Mouse (Mus musculus): ENCODE data around the gene Slc17a1.

Gene Slc17a1

DNA sequence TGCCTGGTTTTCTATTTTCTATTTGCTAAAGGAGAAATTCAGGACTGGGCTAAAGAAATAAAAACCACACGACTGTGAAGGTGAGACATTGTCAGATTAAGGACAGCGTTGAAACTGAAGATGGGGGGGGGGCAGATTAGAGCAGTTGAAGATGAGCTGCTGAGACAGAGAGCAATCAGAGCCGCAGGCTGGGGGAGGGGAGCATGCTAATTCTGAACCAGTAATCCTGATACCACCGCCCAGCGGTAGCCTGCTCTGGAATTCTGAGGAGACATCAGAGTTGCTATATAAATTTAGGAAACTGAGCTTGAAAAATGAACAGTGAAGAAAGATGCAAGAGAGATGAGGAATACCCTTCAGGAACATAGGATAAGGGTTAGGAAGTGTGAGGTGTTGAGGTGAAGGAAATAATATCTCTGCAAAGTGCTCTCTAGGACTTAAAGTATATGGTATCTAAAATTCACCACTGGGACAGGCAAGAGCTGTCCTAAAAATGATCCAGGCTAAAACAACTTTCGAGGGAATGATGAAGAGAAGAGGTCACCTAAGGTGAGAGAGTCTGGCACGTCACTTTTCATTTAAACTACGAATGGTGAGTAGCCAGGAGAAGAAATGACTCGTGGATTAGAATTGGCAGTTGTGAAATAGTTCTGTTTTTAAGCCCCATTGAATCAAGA lies 25.2 kb downstream of the Slc17a1 start:
- no peak for DNase-seq

GRCm38 (mm10) chr13:23893269-23893593 lies 25.7 kb downstream of the Slc17a1 start:
- DNase-seq = no peak

- DNase-seq = no peak
Observed at GRCm38 (mm10) chr13:23898242-23898641, 30.7 kb downstream of the Slc17a1 start.

- DNase-seq = no peak
Observed at GRCm38 (mm10) chr13:23906906-23907305, 39.4 kb downstream of the Slc17a1 start.

DNA sequence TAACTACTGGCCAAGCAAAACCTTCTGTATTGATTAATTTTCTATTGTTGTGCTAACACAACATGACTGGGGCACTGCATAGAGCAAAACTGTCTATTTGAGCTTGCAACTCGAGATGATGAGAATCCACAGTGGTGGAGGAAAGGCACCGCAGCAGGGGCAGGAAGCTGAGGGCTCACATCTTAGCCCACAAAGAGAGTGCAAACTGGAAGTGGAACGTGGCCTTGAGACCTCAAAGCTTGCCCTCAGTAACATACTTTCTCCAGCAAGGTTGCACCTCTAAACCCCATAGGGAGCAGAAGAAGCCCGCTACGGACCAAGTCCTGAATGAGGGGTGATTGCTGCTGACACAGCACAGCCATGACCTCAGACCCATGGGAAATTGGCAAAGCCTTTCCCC lies 42.6 kb downstream of the Slc17a1 start:
- no peak for DNase-seq

DNA sequence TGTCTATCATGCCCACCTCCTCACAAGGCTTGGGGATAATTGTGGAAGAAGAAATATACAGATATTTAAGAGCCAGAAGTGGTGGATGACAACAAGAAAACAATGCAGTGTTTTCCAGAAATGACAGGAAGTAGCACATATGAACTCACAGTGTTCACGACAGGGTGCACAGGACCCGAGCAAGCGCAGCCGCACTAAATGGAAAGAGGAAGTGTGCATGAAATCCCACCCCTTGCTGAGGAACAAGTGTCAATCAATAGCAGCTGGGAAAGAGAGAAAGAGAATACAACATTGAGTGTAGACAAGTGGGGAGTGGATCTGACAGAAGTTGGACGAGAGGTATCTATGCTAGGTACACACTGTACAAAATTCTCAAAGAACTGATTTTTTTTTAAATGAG lies 43.8 kb downstream of the Slc17a1 start:
- no peak for DNase-seq

DNA sequence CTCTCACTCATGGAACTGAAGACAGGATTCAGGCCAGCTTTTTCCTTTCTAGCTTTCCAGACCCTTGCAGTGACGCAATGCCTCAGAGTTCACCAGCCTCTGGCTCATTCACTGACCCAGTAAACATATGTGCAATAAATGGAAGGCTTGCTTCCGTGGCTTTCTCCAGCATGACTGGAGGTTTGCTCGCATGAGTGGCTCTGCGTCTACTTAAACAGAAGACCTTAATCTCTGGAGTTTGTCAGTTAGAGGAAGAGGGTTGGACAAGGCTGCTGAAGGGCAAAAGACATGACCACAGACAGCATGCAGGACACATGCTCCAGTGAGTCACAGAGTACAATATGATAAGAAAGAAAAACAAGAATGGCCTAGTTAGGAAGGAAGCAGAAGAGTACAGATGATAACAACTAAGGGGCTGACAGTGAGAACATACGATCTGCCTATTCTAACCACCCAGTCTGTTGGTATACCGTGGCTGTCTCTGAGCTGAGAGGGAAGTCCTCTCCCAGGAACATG lies 46.3 kb downstream of the Slc17a1 start:
- DNase-seq = peak in 1 of 2 experiments; percentile 10

GRCm38 (mm10) chr13:23914376-23915167 lies 47.0 kb downstream of the Slc17a1 start, which contains the start of gene Slc17a4:
Slc17a4 (minus strand) TSS chr13:23915009.
- no peak for DNase-seq

DNA sequence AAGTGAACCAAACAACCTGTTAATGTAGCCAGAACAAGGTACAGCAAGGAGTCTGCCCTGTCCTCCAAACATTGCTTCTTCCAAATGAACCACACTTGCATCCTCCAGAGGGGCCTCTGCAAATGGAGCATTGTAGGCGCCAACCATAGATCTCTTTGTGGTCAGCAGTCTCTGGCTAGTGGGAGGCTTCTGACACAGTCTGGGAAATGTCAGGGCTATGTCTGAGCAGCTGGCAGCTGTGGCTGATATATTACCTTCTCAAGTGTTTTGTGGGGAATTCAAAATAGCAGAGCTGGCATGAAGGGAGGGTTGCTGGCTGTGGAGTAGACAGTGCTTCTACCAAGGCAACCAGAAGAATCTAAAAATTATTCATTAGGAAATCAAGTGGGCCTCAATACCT lies 48.6 kb downstream of the Slc17a1 start:
- no peak for DNase-seq

DNA sequence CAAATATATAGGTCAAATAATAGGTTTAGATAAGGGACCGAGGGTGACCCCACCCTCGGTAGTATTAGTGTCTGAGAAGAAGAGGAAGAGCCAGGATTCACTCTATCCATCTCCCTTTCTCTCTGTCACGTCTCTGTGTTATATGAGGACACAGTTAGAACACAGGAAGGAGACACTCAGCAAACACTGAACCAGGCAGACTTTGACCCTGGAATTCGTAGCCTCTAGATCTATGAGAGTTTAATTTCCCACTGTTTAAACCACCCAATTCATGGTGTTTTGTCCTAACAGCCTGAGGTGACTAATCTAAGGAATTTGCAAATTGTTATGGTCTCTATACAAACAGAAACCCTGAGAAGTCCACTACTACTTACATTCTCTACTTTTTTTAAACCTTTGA lies 50.1 kb downstream of the Slc17a1 start:
- no peak for DNase-seq

- DNase-seq = no peak
Observed at GRCm38 (mm10) chr13:23925792-23926191, 58.2 kb downstream of the Slc17a1 start.

DNA sequence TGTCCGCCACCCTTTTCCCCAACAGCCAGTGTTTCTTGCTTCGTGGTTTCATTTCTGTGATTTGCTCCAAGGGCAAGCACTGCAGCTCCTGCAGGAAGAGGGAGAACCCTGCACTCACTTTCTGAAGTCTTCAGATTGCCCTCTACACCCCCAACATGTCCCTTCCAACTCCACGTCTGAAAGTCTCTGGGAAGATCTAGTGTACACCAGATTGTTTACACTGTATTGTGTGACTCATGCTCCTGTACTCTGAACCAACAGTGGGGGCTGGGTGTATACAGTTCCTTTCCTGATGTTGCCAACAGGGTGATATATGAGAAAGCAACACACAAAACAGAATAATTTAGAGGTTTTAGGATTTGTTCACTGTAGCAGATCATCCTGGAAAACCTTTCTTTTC lies 61.1 kb downstream of the Slc17a1 start:
- peak in 1 of 2 experiments; percentile 41 for DNase-seq

- no peak for DNase-seq
Observed at GRCm38 (mm10) chr13:23930461-23930860, 62.9 kb downstream of the Slc17a1 start.

DNA sequence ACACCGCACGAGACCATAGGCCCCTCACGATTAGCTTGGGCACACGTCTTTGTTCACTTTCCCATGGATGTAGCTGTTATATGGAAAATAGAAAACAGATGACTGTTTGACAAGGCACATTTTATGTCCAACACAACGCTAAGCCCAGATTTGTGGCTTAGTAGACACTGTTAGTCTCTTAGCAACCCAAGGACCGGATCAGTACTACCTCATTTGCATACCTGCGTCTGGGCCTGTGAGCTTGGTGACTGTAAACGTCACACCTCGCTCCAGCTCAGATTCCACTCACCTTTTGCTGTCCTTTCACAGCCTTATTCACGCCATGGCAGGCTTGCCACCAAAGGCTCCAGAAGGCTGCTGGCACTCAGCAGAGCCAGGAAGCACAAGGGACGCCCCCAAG lies 63.4 kb downstream of the Slc17a1 start:
- peak in 1 of 2 experiments; percentile 11 for DNase-seq

GRCm38 (mm10) chr13:23933421-23934210 lies 66.1 kb downstream of the Slc17a1 start, which contains the start of gene Hist1h2ba:
Hist1h2ba (minus strand) TSS chr13:23934156.
- DNase-seq = no peak

DNA sequence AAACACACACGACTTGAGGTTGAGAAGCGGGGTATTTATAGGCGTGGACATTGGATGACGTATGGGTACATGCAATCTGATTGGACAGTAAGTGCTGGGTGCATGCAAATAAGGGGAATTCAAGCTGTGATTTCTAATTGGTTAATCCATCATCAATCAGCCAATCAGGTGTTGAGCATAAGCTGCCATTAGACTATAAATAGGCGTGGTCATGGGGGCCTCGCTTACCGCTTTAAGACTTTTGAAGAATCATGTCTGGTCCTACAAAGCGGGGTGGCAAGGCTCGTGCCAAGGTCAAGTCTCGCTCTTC lies 66.6 kb downstream of the Slc17a1 start, which contains the start of gene Hist1h2aa:
Hist1h2aa (plus strand) TSS at position 252 of the 310 bp plus-strand sequence.
- DNase-seq = no peak

DNA sequence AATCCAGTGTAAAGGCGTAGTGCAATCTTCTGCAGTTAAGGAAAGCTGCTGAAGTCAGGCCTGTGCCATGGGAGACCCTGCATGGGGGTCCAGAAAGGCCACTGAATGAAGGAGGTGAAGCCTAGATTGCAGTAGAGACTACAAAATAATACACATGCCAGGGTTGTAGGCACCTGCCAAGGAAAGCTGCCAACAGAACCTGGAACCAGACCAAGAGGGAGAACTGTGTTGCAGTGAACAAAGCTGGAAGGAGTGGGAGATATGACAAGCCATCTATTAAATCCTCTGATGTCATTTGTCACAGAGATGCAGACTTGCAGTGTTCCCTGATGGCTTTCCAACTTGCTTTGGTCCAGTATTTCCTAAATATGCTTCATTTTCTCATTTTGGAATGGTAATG lies 71.1 kb downstream of the Slc17a1 start:
- no peak for DNase-seq

GRCm38 (mm10) chr13:23940291-23940690 lies 72.7 kb downstream of the Slc17a1 start:
- DNase-seq = peak in 1 of 2 experiments; percentile 7

GRCm38 (mm10) chr13:23942861-23943260 lies 75.3 kb downstream of the Slc17a1 start:
- DNase-seq = no peak
